In genomic region chr1:40967768-40968504, GRCm38 (mm10) we compare ENCODE assay signal across 13 mouse cellular contexts.
DNase-seq lines count a peak whose midpoint lies in the region; ATAC-seq lines count a peak whose summit lies in the region.
"Had no signal": no experiment of that assay in that cellular context is flagged by ENCODE, and none has a peak within 500 bp of the region (broad histone marks: within the 10 kb centered on the region; RNA-seq: fewer than 3 reads in every experiment).

No protein-coding gene starts in this region.

- ATAC-seq in hindbrain, embryonic 15.5 days (ENCODE audit: low FRiP score, low read depth), result no peak
- no peak for ATAC-seq in hindbrain, embryonic 12.5 days (ENCODE audit: low FRiP score)
- ATAC-seq in forebrain, embryonic 15.5 days (replicated peaks), result peak; percentile 78
- ATAC-seq: hindbrain, postnatal 0 days had no signal

- 0 out of 2 replicates have a peak overlapping the region, but pooled peaks have one; percentile 2 for H3K4me2 ChIP-seq in hindbrain, embryonic 15.5 days
- no peak overlapping the region for H3K4me2 ChIP-seq in hindbrain, embryonic 12.5 days (replicated peaks)
- H3K4me2 ChIP-seq in forebrain, embryonic 15.5 days (replicated peaks), result peak overlapping the region; percentile 32
- H3K4me2 ChIP-seq: limb, embryonic 12.5 days had no signal

- no peak overlapping the region for H3K27ac ChIP-seq in hindbrain, embryonic 15.5 days (replicated peaks)
- H3K27ac ChIP-seq in hindbrain, embryonic 12.5 days, result no peak overlapping the region
- no peak overlapping the region for H3K27ac ChIP-seq in forebrain, embryonic 15.5 days (replicated peaks)
- H3K27ac ChIP-seq: heart, adult 2 months; hindbrain, postnatal 0 days; limb, embryonic 12.5 days had no signal

- no peaks in the 10 kb centered on the region for H3K36me3 ChIP-seq in hindbrain, embryonic 15.5 days
- H3K36me3 ChIP-seq in hindbrain, embryonic 12.5 days, result no peaks in the 10 kb centered on the region
- no peaks in the 10 kb centered on the region for H3K36me3 ChIP-seq in forebrain, embryonic 15.5 days
- H3K36me3 ChIP-seq: limb, embryonic 12.5 days had no signal

- 70% methylated on average over 17 of the region's 17 CpGs for WGBS in hindbrain, embryonic 15.5 days
- 78% methylated on average over 17 of the region's 17 CpGs for WGBS in hindbrain, embryonic 12.5 days
- 21% methylated on average over 17 of the region's 17 CpGs for WGBS in forebrain, embryonic 15.5 days

- no peaks in the 10 kb centered on the region for H3K9me3 ChIP-seq in hindbrain, embryonic 15.5 days
- H3K9me3 ChIP-seq in hindbrain, embryonic 12.5 days (replicated peaks), result no peaks in the 10 kb centered on the region
- no peaks in the 10 kb centered on the region for H3K9me3 ChIP-seq in forebrain, embryonic 15.5 days
- H3K9me3 ChIP-seq: limb, embryonic 12.5 days had no signal

- no peak overlapping the region for H3K4me3 ChIP-seq in hindbrain, embryonic 15.5 days
- no peak overlapping the region for H3K4me3 ChIP-seq in hindbrain, embryonic 12.5 days
- H3K4me3 ChIP-seq in forebrain, embryonic 15.5 days, result peak overlapping the region; percentile 19
- H3K4me3 ChIP-seq: heart, adult 2 months; limb, embryonic 12.5 days had no signal

- no peaks in the 10 kb centered on the region for H3K4me1 ChIP-seq in hindbrain, embryonic 15.5 days (replicated peaks)
- no peaks in the 10 kb centered on the region for H3K4me1 ChIP-seq in hindbrain, embryonic 12.5 days
- peaks cover 13% of the 10 kb centered on the region for H3K4me1 ChIP-seq in forebrain, embryonic 15.5 days
- H3K4me1 ChIP-seq: limb, embryonic 12.5 days had no signal

- H3K27me3 ChIP-seq in hindbrain, embryonic 15.5 days, result no peaks in the 10 kb centered on the region
- no peaks in the 10 kb centered on the region for H3K27me3 ChIP-seq in hindbrain, embryonic 12.5 days
- no peaks in the 10 kb centered on the region for H3K27me3 ChIP-seq in forebrain, embryonic 15.5 days
- H3K27me3 ChIP-seq: limb, embryonic 12.5 days had no signal

- peak; percentile 3 for DNase-seq in embryo, embryonic 10.5 days (ENCODE audit: low spot score)
- no peak for DNase-seq in embryo, embryonic 11 days
- peak; percentile 51 for DNase-seq in NIH3T3 (ENCODE audit: low read depth)
- no peak for DNase-seq in liver
- DNase-seq in layer of hippocampus, adult 9-11 months, result no peak
- DNase-seq: cerebellum, adult 9-10 months; lung, adult 18-20 months had no signal

- H3K9ac ChIP-seq in hindbrain, embryonic 15.5 days, result no peak overlapping the region
- H3K9ac ChIP-seq in hindbrain, embryonic 12.5 days, result no peak overlapping the region
- no peak overlapping the region for H3K9ac ChIP-seq in forebrain, embryonic 15.5 days (replicated peaks)
- H3K9ac ChIP-seq: limb, embryonic 12.5 days had no signal

Comparison
In these comparisons a context has a peak if more than half of its experiments do, and no peak if none do; other contexts are left out.
1. DNase-seq: peak in embryo, embryonic 10.5 days (single experiment) and NIH3T3 (single experiment); none in embryo, embryonic 11 days (single experiment), liver (single experiment) and layer of hippocampus, adult 9-11 months (single experiment).